Mouse (Mus musculus): ENCODE data around the gene Ccnd1.
A peak's percentile ranks its signal among the peaks of the same experiment; 100 is the strongest.

The Ccnd1 gene

DNA sequence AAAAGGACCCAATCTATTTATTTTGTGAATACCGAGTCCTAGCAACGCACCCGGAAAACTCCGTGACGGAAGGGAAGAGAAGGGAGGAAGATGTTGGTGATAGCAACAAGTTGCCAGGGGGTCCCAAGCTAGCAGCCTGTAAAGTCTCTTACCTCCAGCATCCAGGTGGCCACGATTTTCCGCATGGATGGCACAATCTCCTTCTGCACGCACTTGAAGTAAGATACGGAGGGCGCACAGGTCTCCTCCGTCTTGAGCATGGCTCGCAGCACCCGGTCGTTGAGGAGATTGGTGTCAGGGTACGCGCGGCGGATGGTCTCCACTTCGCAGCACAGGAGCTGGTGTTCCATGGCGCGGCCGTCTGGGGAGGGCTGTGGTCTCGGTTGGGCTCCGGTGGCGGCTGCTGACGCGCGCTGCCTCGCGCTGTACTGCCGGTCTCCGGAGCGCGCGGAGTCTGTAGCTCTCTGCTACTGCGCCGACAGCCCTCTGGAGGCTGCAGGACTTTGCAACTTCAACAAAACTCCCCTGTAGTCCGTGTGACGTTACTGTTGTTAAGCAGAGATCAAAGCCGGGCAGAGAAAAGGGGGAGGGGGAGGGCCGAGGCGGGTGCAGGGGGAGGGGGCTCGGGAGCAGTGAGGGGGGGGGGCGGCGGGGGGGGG lies at the start of gene Ccnd1:
Ccnd1 (minus strand) TSS at position 582 of the 659 bp plus-strand sequence.
- DNase-seq = no peak

GRCm38 (mm10) chr7:144988856-144989255 lies 49.1 kb upstream of the Ccnd1 start:
- no peak for DNase-seq

- DNase-seq = no peak
Observed at GRCm38 (mm10) chr7:144985100-144985499, 45.4 kb upstream of the Ccnd1 start.

GRCm38 (mm10) chr7:144982358-144983110 lies 42.8 kb upstream of the Ccnd1 start:
- DNase-seq = no peak

DNA sequence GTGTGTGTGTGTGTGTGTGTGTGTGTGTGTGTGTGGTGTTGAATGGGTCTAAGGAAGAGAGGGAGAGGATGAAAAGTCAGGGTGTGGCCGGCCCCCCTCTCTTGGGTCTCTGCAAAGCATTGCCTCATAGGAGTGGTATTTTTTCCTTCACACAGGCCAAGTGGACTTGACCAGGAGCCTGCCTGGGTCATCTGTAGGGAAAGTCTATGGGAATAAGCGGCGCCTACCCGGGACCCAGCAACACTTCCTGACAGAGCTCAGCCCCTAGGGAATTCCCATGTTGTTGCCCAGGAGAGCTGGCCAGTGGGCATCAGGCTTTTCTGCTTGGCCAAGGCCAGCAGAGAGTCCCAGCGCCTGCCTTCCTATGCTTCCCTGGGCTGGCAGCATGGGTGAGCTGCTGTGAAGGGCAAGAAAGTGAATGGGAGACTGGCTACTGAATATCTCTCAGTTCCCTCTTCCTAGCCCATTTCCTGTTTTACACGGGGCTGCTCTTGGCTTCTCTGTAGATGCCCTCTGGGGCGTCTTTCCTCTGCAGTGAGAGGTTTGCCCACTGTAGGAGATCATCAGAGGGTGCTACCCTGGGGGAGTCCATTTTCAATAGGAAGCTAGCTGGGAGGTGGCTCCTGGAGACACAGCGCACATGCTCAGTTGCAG lies 41.8 kb upstream of the Ccnd1 start:
- no peak for DNase-seq

DNA sequence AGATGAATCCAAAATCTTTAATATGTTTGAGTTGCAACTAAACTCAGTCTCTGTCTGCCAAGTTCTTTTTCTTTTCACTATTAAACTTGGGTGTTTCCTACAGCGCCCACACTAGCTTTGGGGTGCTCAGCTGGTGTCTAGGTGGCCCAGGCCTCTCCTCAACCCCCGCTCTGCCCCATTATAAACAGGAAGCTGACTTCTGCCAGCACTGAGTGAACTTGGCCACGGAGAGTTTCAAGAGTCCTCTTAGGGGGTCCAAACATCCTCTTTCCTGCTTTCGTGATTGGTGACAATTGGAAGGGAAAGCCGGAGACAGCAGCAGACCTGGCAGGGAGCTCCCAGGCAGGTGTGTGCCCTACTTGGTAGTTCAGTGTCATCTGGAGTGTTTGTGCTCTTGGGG lies 40.1 kb upstream of the Ccnd1 start:
- peak; percentile 26 for DNase-seq

DNA sequence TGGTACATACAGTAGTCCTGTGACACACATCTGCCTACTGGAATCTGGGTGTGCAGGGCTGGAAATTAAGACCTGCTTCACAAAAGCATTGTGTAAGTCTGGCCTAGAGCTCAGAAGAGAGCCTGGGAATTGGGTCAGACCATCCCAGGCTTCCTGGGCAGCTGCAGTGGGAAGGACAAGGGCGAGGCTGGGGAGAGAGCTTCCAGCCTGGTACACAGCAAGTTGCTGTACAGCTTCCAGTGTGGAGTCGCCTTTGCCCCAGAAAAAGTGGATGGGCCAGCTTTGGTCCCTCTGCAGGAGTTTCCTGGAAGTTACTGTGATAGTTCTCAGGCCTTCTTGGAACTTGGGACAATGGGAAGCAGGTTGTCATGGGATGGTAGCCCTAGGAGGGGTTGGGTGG lies 37.4 kb upstream of the Ccnd1 start:
- no peak for DNase-seq

DNA sequence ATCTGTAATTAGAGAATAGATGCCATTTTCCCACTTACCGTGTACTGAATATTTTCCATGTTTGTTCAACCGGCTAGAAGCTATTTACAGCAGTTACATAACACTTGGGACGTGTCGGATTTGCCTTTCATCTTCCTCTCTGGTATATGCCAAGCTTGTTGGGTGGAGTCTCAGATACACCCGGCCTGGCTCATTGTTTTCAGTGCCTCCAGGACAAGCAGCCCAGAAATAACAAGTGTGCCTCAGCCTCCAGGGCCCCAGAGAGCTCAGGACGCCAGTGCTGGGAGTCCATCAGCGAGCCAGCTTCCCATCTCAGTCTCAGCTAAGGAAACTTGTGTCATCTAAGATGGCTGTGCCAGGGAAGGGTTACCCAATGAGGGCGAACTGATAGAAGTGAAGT lies 33.7 kb upstream of the Ccnd1 start:
- no peak for DNase-seq

DNA sequence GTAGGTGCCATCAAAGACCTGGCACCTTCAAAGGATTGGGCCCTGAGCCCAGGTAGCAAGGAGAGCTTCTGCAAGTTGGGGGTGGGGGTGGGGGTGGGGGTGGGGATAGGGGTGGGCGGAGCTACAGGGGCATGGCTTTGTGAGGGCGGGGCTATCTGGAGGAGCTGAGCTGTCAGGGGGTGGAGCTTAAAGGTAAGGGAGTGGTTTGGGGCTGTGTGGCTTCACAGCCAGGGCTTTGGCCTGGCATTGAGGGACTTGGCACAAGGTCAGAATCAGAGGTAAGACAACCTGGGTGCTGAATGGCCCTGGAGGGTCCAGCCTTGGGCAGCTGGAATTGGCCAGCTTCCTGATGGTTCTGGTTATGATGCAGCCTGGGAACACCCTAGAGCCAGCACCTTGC lies 32.0 kb upstream of the Ccnd1 start:
- no peak for DNase-seq

DNA sequence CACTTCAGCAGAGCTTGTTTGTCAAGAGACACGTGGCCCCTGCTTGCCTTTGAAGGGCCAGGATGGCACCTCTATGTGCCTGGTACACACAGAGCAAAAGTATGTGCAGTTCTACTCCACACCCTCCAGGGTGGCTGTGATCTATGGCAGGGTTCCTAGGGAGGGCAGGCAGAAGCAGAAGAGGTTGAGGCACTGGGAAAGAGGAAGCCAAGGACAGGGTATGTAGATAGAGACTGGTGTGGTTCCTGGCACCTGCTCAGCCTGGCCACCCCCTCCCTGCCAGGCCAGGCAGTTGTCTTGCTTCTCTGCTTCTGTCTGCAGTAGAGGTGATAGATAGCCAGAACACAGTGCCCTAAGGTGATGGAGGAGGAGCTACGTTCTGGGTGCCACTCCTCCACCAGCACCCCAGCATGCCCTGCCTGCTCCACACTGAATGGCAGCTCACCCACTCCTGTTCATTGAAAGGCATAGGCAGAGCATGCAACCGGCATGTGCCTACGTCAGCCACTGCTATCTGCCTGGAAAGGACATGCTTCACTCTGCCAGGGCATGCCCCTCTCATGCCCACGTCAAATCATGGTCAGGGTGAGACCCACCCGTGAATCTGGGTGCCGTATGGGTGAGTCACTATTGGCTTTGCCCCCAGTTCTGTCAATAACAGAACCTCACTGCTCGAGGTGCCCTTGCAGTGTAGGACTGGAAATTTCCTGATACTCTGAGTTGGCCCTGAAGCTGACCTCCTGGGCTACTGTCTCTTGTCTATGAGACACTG lies 31.5 kb upstream of the Ccnd1 start:
- DNase-seq = no peak

DNA sequence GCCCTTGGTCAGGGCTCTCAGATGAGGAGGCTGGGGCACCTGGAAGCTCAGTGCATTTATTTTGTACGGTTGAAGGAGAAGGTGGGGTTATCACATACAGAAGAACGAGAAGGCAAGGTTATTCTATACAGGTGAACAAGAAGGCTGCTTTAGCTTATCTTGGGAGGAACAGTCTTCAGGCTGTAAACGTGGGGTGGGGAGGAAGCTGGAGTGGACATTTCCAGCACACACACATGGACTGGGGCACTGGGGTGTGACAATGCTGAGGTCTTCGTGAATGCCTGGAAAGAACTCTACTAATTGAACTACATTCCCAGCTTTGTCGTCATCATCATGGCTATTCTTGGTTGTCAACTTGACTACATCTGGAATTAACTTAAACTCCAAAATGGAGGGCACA lies 26.2 kb upstream of the Ccnd1 start:
- no peak for DNase-seq

DNA sequence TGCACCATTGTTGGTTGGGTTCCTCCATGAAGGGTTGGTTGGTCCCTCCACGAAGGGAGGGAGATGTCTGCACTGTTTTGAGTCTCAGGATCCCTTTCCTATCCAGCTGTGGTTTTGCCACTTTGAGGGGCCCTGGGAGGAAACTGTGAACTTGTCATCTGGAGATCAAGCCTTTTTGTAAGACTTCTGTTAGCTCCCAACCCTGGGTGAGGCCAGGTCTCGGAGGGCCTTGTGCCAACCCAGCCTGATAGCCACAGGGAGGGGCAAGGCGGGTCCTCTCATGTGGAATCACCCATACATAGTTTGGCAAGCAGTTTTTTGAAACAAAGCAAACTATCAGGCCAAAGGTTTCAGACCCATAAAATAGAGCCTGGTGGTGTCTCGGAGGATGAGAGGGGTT lies 24.6 kb upstream of the Ccnd1 start:
- no peak for DNase-seq

DNA sequence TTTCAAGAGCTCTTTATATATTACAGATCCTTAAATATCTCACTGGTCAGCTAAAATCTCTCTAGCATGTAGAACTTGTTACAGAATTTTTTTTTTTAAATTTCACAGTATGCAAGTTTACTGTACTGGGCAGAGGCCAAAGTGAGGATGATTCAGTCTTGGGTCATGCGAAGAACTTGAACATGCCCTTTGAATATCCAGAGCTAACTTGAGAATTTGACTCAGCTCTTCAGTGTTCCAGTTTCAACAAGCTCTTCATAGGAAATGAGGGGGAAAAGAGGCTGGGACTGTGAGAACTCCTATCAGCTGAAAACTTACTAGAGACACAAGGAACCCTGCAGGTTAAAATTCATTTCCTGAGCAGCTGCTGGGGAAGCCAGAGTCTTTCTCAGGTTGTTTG lies 24.2 kb upstream of the Ccnd1 start:
- DNase-seq = no peak

GRCm38 (mm10) chr7:144958509-144959395 lies 19.0 kb upstream of the Ccnd1 start:
- DNase-seq = no peak

DNA sequence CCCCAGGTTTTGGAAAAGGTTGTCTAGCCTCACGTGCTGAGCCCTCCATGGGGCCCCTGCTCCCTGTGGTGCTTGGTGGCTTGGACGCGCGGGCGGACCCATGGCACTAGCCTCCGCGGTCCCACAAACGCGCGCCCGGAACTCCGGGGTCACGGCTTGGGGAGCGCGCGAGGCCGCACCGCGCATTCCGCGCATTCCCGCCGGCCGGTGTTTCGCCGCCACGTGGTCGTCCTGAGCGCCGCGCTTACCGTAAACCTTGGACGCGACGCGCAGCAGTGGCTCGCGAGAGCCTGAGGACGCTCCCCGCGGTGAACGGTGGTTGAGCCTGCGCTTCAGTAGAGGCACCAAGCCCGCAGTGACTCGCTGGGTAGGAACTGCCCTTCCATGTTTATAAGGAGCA lies 3.5 kb upstream of the Ccnd1 start:
- no peak for DNase-seq

- no peak for DNase-seq
Observed at GRCm38 (mm10) chr7:144942744-144943135, 3.0 kb upstream of the Ccnd1 start.

DNA sequence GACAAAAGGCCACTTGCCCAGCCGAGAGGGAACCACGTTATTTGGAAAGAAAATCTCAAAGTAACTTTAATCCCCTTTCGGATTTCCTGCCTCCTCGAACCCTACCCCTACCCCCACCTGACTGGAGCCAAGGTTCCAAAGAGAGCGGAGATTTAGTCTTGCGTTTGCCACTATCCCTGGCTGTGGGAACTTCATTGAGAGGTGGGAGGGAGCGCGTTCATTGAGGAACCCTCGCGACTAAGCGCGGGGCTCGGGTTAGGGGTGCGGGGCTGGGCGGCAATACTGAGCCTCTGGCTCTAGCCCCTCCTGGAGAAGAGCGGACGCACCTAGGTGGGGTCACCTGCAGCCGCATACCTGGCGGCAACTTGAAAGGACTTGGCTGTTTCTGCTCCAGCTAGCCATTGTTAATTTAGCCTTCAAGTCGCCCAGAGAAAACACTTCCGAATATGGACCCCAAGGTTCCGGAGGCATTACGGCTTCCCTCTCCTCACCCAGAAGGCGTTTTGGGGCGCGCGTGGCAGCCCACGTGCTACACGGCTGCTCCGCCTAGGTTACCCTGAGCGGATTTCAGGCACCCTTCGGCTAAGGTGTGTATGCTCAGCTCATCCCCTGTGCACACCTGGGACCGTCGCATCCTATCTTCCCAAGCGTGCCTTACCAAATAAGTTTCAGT lies 2.5 kb upstream of the Ccnd1 start:
- DNase-seq = no peak

DNA sequence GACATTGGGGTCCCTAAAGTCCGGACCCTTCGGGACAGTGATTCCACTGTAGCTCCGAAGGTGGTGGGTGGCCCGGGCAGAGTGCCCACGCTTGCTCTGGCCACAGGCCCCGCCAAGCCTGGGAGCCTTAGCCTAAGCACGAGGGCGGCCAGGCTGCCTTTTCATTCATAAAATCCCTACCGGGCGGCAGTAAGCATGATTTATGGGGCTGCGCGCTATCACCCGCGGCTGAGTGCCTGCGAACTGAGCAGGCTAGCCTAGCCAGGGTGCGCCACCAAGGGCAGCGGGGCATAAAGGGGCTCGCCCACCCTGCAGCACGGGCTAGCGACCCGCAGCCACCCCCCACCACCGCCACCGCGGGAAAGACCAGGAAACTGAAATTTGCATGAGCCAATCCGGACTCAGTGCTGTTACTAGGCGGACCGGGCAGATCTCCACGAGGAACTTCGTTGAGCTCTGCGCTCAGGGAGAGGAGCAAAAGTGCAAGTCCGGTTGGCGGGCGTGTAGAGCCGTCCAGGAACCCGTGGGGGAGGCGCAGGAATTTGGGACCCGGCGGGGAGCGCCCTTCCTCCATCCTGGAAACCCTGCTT lies 1.6 kb upstream of the Ccnd1 start:
- no peak for DNase-seq

GRCm38 (mm10) chr7:144940585-144940984 lies 860 bp upstream of the Ccnd1 start:
- no peak for DNase-seq

DNA sequence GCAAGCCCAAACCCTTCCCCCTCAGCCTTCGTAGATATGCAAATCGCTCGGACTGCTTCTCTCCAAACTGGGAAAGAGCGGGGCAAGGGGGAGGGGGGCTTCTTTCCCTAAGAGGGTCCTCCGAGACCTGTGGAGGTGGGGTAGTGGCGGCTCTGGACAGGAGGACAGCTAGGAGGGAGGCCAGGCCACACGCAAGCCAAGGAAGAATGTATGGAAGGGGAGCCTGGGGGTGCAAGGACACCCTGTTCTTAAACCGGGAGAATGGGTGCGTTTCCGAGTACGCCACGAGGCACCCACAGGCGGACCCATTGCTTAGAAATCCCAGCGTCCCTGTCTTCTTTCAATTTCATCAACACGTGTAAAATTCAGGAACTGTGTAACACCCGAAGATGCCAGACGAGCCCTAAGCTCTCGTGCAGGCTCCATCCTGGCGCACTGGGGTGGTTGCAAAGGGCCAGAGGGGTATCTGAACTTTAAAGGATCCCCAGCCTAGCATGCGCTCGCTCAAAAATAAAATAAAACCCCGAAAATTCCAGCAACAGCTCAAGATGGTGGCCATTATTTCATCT lies 362 bp upstream of the Ccnd1 start:
- no peak for DNase-seq

All from layer of hippocampus, adult 9-11 months (tissue).